Mouse (Mus musculus): ENCODE measurements around the gene Hdac6. TPM values are rescaled to one million over a fixed set of nuclear protein-coding genes. Genes with fewer than 3 reads are reported as not detected.

Gene Hdac6
- polyA plus RNA-seq (2014; fragmentation: Nextera tagmentation; extraction: Ambion mirVana): 22.4 and 24.3 TPM in 2 replicates

GRCm38 (mm10) chrX:7947108-7947899 is at the start of gene Hdac6:
Gene Hdac6, minus strand, starts transcription at chrX:7947889.
- ATAC-seq (replicated peaks; ENCODE audit: low FRiP score, low TSS enrichment, low read depth) (peak; percentile 44), DNase-seq (ENCODE audit: low spot score) (no peak)
- H3K4me3 ChIP-seq (ENCODE audit: low read depth, low read length): peak within 1 kb of the TSS; percentile 43
- H3K9ac ChIP-seq (ENCODE audit: low read length): peak within 1 kb of the TSS; percentile 37
- H3K27ac ChIP-seq (ENCODE audit: low read depth): peak within 1 kb of the TSS; percentile 43; the same call in 1 of the 2 replicates
- H3K4me2 ChIP-seq (ENCODE audit: low read length): peak within 1 kb of the TSS; percentile 52
- H3K9me3 ChIP-seq (ENCODE audit: control insufficient read depth, low read length): no peaks in the 10 kb centered on the region
- H3K27me3 ChIP-seq (replicated peaks; ENCODE audit: control insufficient read depth, insufficient read depth, low read length): no peaks in the 10 kb centered on the region
- 17% methylated on average over 37 of the region's 37 CpGs for WGBS
- no peaks in the 10 kb centered on the region for H3K4me1 ChIP-seq (replicated peaks; ENCODE audit: control insufficient read depth, insufficient read depth, low read length)
- 0 out of 2 replicates have a peak, but pooled peaks cover 2% of the 10 kb centered on the region for H3K36me3 ChIP-seq (ENCODE audit: control insufficient read depth, insufficient read depth, low read length)

DNA sequence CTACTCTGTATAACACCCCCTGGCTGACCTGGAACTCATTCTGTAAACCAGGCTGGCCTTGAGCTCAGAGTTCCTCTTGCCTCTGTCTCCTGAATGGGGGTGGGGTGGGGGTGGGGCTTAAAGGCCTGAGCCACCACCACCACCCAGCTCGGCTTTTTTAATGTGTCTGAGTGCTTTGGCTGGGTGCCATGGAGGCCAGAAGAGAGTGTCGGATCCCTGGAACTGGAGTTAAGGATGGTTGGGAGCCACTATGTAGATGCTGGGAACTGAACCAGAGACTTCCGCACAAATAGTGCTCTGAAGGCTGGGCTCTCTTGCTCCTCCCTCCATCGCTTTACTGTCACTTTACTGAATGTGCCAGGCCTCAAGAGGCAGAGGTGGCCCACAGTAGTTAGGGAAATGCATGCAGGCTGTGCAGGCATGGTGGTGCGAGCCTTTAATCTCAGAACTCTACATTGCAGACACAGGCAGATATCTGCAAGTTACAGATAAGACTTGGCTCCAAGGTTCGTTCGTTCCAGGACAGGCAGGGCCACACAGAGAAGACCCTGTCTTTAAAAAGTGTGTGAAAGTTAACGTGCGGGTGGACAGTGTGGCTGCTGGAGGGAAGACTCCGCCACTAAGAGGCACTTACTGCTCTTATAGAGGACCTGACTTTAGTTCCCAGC is 45.5 kb upstream of the Hdac6 start:
- H3K27me3 ChIP-seq (replicated peaks; ENCODE audit: control insufficient read depth, insufficient read depth, low read length): no peaks in the 10 kb centered on the region
- ATAC-seq (replicated peaks; ENCODE audit: low FRiP score, low TSS enrichment, low read depth) (no peak), DNase-seq (ENCODE audit: low spot score) (no peak)
- no peaks in the 10 kb centered on the region for H3K36me3 ChIP-seq (ENCODE audit: control insufficient read depth, insufficient read depth, low read length)
- 62% methylated on average over 10 of the region's 10 CpGs for WGBS
- H3K4me1 ChIP-seq (replicated peaks; ENCODE audit: control insufficient read depth, insufficient read depth, low read length): no peaks in the 10 kb centered on the region
- no peaks in the 10 kb centered on the region for H3K9me3 ChIP-seq (ENCODE audit: control insufficient read depth, low read length)
- no peak overlapping the region for H3K4me2 ChIP-seq (ENCODE audit: low read length)
- no peak overlapping the region for H3K4me3 ChIP-seq (ENCODE audit: low read depth, low read length)
- no peak overlapping the region for H3K27ac ChIP-seq (ENCODE audit: low read depth)
- H3K9ac ChIP-seq (ENCODE audit: low read length): no peak overlapping the region

- DNase-seq (ENCODE audit: low spot score) (no peak), ATAC-seq (replicated peaks; ENCODE audit: low FRiP score, low TSS enrichment, low read depth) (no peak)
- 53% methylated on average over 8 of the region's 8 CpGs for WGBS
- Histone ChIP-seq H3K4me1 (replicated peaks; ENCODE audit: control insufficient read depth, insufficient read depth, low read length) (no peaks in the 10 kb centered on the region), H3K9me3 (ENCODE audit: control insufficient read depth, low read length) (no peaks in the 10 kb centered on the region), H3K27me3 (replicated peaks; ENCODE audit: control insufficient read depth, insufficient read depth, low read length) (no peaks in the 10 kb centered on the region), H3K4me2 (ENCODE audit: low read length) (no peak overlapping the region), H3K9ac (ENCODE audit: low read length) (no peak overlapping the region), H3K27ac (ENCODE audit: low read depth) (no peak overlapping the region), H3K36me3 (ENCODE audit: control insufficient read depth, insufficient read depth, low read length) (no peaks in the 10 kb centered on the region), H3K4me3 (ENCODE audit: low read depth, low read length) (no peak overlapping the region)
Observed at GRCm38 (mm10) chrX:7992379-7993067, 44.8 kb upstream of the Hdac6 start.

GRCm38 (mm10) chrX:7981368-7981767 is 33.7 kb upstream of the Hdac6 start:
- ATAC-seq (replicated peaks; ENCODE audit: low FRiP score, low TSS enrichment, low read depth) (no peak), DNase-seq (ENCODE audit: low spot score) (no peak)
- no peak overlapping the region for H3K4me3 ChIP-seq (ENCODE audit: low read depth, low read length)
- H3K4me1 ChIP-seq (replicated peaks; ENCODE audit: control insufficient read depth, insufficient read depth, low read length): no peaks in the 10 kb centered on the region
- H3K27me3 ChIP-seq (replicated peaks; ENCODE audit: control insufficient read depth, insufficient read depth, low read length): no peaks in the 10 kb centered on the region
- 87% methylated on average over 7 of the region's 7 CpGs for WGBS
- H3K9ac ChIP-seq (ENCODE audit: low read length): no peak overlapping the region
- H3K27ac ChIP-seq (ENCODE audit: low read depth): no peak overlapping the region
- no peaks in the 10 kb centered on the region for H3K9me3 ChIP-seq (ENCODE audit: control insufficient read depth, low read length)
- H3K36me3 ChIP-seq (ENCODE audit: control insufficient read depth, insufficient read depth, low read length): no peaks in the 10 kb centered on the region
- no peak overlapping the region for H3K4me2 ChIP-seq (ENCODE audit: low read length)

DNA sequence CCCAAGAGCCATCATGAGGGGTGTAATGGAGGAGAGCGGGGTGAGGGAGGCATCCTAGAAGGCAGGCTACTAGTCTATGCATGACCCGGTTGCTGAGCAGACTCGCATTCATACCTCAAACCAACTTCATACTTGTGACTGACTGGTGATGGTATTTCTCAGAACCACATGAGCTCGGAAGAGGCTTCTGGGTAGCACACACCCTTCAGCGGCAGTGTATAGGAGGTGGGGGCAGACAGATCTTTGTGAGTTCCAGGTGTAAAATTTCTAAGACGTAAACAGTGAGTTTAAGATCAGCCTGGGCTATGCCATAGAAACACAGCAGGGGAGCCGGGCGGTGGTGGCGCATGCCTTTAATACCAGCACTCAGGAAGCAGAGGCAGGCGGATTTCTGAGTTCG is 30.2 kb upstream of the Hdac6 start, which contains the start of gene Gata1:
Gata1 (minus strand) TSS at position 180 of the 400 bp plus-strand sequence.
- Histone ChIP-seq H3K4me2 (ENCODE audit: low read length) (no peak within 1 kb of the TSS), H3K4me3 (ENCODE audit: low read depth, low read length) (no peak within 1 kb of the TSS), H3K27me3 (replicated peaks; ENCODE audit: control insufficient read depth, insufficient read depth, low read length) (no peaks in the 10 kb centered on the region), H3K9ac (ENCODE audit: low read length) (no peak within 1 kb of the TSS), H3K9me3 (ENCODE audit: control insufficient read depth, low read length) (no peaks in the 10 kb centered on the region), H3K4me1 (replicated peaks; ENCODE audit: control insufficient read depth, insufficient read depth, low read length) (no peaks in the 10 kb centered on the region), H3K27ac (ENCODE audit: low read depth) (no peak within 1 kb of the TSS), H3K36me3 (ENCODE audit: control insufficient read depth, insufficient read depth, low read length) (no peaks in the 10 kb centered on the region)
- 86% methylated on average over 11 of the region's 11 CpGs for WGBS
- no peak for ATAC-seq (replicated peaks; ENCODE audit: low FRiP score, low TSS enrichment, low read depth)
- no peak for DNase-seq (ENCODE audit: low spot score)

GRCm38 (mm10) chrX:7971292-7971691 is 23.6 kb upstream of the Hdac6 start:
- Histone ChIP-seq H3K9me3 (ENCODE audit: control insufficient read depth, low read length) (no peaks in the 10 kb centered on the region), H3K4me2 (ENCODE audit: low read length) (no peak overlapping the region), H3K4me1 (replicated peaks; ENCODE audit: control insufficient read depth, insufficient read depth, low read length) (no peaks in the 10 kb centered on the region), H3K4me3 (ENCODE audit: low read depth, low read length) (no peak overlapping the region), H3K27me3 (replicated peaks; ENCODE audit: control insufficient read depth, insufficient read depth, low read length) (no peaks in the 10 kb centered on the region), H3K27ac (ENCODE audit: low read depth) (no peak overlapping the region), H3K9ac (ENCODE audit: low read length) (no peak overlapping the region), H3K36me3 (ENCODE audit: control insufficient read depth, insufficient read depth, low read length) (no peaks in the 10 kb centered on the region)
- WGBS: 80% methylated on average over 4 of the region's 4 CpGs
- no peak for DNase-seq (ENCODE audit: low spot score)
- no peak for ATAC-seq (replicated peaks; ENCODE audit: low FRiP score, low TSS enrichment, low read depth)

GRCm38 (mm10) chrX:7968899-7969298 is 21.2 kb upstream of the Hdac6 start:
- Histone ChIP-seq H3K4me1 (replicated peaks; ENCODE audit: control insufficient read depth, insufficient read depth, low read length) (no peaks in the 10 kb centered on the region), H3K4me3 (ENCODE audit: low read depth, low read length) (no peak overlapping the region), H3K27ac (ENCODE audit: low read depth) (no peak overlapping the region), H3K36me3 (ENCODE audit: control insufficient read depth, insufficient read depth, low read length) (no peaks in the 10 kb centered on the region), H3K4me2 (ENCODE audit: low read length) (no peak overlapping the region), H3K27me3 (replicated peaks; ENCODE audit: control insufficient read depth, insufficient read depth, low read length) (no peaks in the 10 kb centered on the region), H3K9me3 (ENCODE audit: control insufficient read depth, low read length) (no peaks in the 10 kb centered on the region), H3K9ac (ENCODE audit: low read length) (no peak overlapping the region)
- DNase-seq (ENCODE audit: low spot score) (no peak), ATAC-seq (replicated peaks; ENCODE audit: low FRiP score, low TSS enrichment, low read depth) (no peak)
- WGBS: 77% methylated on average over 3 of the region's 3 CpGs

GRCm38 (mm10) chrX:7968226-7968625 is 20.5 kb upstream of the Hdac6 start:
- WGBS: 72% methylated on average over 8 of the region's 8 CpGs
- DNase-seq (ENCODE audit: low spot score) (no peak), ATAC-seq (replicated peaks; ENCODE audit: low FRiP score, low TSS enrichment, low read depth) (no peak)

More at GRCm38 (mm10) chrX:7968226-7968625, 20.5 kb upstream of the Hdac6 start:
- Histone ChIP-seq H3K27me3 (replicated peaks; ENCODE audit: control insufficient read depth, insufficient read depth, low read length) (no peaks in the 10 kb centered on the region), H3K4me1 (replicated peaks; ENCODE audit: control insufficient read depth, insufficient read depth, low read length) (no peaks in the 10 kb centered on the region), H3K9me3 (ENCODE audit: control insufficient read depth, low read length) (no peaks in the 10 kb centered on the region), H3K9ac (ENCODE audit: low read length) (no peak overlapping the region), H3K36me3 (ENCODE audit: control insufficient read depth, insufficient read depth, low read length) (no peaks in the 10 kb centered on the region), H3K4me2 (ENCODE audit: low read length) (no peak overlapping the region), H3K27ac (ENCODE audit: low read depth) (no peak overlapping the region), H3K4me3 (ENCODE audit: low read depth, low read length) (no peak overlapping the region)
